Mouse (Mus musculus): Measurements from ENCODE around the gene Galk1. TPM values are rescaled to one million over a fixed set of nuclear protein-coding genes. Genes with fewer than 3 reads are reported as not detected.

Galk1 gene
- polyA plus RNA-seq, 1 experiment from 2014 or later, result 215 TPM

DNA sequence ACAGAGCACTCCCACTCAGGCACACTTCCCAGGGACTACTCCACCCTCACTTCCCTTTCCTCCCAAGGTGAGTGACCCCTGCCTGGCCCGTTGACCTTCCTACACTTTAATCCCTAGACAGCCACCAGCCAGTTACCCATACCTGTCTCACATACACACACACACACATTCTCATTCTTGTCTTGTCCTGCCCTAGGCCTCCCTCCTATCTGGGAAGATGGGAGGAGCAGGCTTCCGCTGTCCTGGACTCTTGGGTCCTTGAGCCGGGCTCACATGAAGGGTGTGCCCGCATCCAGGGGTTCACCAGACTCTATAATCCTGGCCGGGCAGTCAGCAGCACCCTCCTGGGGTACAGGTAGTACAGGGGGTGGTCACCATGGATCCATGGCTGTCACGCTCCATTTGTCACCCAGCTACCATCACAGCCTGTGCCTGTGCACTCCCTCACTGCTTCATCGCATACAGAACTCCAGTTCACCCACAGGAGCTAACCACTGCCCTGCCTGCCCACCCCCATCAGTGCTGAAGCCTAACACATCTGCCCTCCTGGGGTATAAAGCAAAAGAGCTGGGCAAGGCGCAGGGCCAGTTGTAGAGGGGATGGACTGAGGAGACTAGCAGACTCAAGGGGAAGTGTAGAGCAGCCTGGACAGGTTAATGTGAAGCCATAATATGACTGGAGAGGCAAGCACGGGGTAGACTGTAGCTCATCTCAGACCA lies 6.7 kb downstream of the Galk1 start:
- peaks cover 29% of the 10 kb centered on the region for H3K36me3 ChIP-seq
- no peaks in the 10 kb centered on the region for H3K9me3 ChIP-seq
- 0 out of 2 replicates have a peak, but pooled peaks cover 2% of the 10 kb centered on the region for H3K27me3 ChIP-seq
- H3K4me1 ChIP-seq, result peaks cover 17% of the 10 kb centered on the region
- peak overlapping the region; percentile 26; the same call in 1 of the 2 replicates for H3K9ac ChIP-seq
- H3K27ac ChIP-seq, result peak overlapping the region; percentile 79
- WGBS, result 65% methylated on average over 9 of the region's 9 CpGs
- peak overlapping the region; percentile 82 for H3K4me2 ChIP-seq
- H3K4me3 ChIP-seq, result peak overlapping the region; percentile 36
- peak; percentile 1; the same call in 1 of the 2 replicates for ATAC-seq (ENCODE audit: borderline replicate concordance, extremely low read depth, low FRiP score, low TSS enrichment)

DNA sequence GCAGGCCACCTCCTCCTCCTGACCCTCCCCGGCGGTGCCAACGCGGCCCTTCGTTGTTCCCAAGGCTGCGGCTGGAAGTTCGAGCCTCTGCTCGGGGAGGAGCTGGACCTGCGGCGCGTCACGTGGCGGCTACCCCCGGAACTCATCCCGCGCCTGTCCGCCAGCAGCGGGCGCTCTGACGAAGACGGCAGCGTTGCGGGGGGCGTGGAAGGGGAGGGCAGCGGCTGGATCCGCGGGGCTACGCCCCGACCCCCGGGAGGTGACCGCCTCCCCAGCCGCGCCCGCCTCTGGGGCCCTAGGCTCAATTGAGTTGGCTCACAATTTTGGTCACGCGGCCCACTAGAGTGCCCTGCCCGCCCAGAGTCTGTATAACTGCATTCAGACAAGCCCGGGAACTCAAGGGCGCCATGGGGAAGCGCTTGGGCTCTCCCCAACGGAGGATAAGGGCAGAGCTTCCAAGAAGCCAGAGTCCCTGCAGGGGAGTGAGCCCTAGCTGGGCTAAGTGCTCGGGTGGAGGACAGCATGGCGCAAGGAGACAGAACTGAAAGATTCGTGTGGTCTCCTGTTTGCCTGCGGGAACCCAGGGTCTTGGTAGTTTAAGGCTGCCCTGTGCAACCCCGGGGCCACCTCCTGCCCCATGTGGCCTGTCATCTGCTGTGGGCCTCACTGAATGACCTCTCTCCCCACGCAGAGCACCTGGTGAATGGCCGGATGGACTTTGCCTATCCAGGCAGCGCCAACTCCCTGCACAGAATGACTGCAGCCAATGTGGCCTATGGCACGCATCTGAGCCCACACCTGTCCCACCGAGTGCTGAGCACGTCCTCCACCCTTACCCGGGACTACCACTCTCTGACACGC lies 7.4 kb downstream of the Galk1 start:
- H3K36me3 ChIP-seq, result peaks cover 26% of the 10 kb centered on the region
- H3K4me1 ChIP-seq, result peaks cover 14% of the 10 kb centered on the region
- H3K4me3 ChIP-seq, result peak overlapping the region; percentile 36
- ATAC-seq (ENCODE audit: borderline replicate concordance, extremely low read depth, low FRiP score, low TSS enrichment), result peak; percentile 86
- H3K9ac ChIP-seq, result peak overlapping the region; percentile 26
- H3K27me3 ChIP-seq, result peaks cover 9% of the 10 kb centered on the region
- no peaks in the 10 kb centered on the region for H3K9me3 ChIP-seq
- WGBS, result 5% methylated on average over 54 of the region's 54 CpGs
- H3K4me2 ChIP-seq, result peak overlapping the region; percentile 82
- H3K27ac ChIP-seq, result peak overlapping the region; percentile 79

DNA sequence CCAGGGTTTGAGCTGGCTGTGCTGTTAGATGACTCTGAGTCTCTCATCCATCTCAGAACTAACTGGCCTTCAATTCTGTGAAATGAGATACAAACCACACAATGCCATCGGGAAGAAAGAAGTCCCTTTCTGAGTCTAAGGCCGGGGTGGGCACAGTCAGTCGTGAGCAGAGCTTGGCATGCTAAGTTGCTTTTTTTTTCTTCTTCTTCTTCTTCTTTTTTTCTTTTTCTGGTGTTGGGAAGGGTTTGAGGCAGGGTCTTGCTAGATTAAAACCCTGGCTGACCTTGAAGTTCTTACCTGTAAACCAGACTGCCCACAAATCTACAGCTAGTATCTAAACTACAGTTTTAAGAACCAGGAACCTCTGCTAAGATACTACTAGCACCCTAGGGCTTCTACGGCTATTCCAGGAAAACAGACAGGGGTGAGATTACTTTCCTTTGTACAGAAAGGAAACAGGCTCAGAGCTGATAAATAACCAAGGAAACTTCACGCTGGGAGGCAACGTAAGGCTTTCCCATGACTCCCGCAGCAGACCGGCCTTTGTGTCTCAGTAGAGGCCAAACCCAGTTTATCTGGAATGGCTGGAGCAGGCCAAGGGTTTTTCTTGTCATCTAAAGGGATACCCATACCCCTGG lies 8.2 kb downstream of the Galk1 start:
- Histone ChIP-seq H3K4me1 (peaks cover 14% of the 10 kb centered on the region), H3K4me3 (peak overlapping the region; percentile 36), H3K4me2 (peak overlapping the region; percentile 82), H3K9me3 (no peaks in the 10 kb centered on the region), H3K9ac (peak overlapping the region; percentile 26), H3K27me3 (peaks cover 13% of the 10 kb centered on the region), H3K36me3 (peaks cover 20% of the 10 kb centered on the region), H3K27ac (peak overlapping the region; percentile 79)
- no peak for ATAC-seq (ENCODE audit: borderline replicate concordance, extremely low read depth, low FRiP score, low TSS enrichment)
- WGBS, result 33% methylated on average over 8 of the region's 8 CpGs

DNA sequence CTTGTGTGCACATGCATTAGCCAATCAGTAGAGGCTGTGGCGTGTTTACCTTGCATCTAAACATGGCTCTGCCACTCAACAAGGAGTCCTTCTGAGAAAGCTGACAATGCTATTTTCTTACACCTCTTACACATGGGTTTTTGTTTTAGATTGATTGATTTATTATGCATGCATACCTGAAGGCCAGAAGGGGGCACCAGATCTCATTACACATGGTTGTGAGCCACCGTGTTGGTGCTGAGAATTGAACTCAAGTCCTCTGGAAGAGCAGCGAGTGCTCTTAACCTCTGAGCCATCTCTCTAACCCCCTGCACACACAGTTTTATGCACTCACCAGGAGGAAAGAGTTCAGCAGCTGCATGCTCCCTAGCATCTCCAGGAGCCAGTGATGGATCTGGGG lies 9.6 kb downstream of the Galk1 start:
- peaks cover 13% of the 10 kb centered on the region for H3K27me3 ChIP-seq
- ATAC-seq (ENCODE audit: borderline replicate concordance, extremely low read depth, low FRiP score, low TSS enrichment), result no peak
- no peak overlapping the region for H3K27ac ChIP-seq
- WGBS, result 79% methylated on average over 3 of the region's 3 CpGs
- no peak overlapping the region for H3K4me3 ChIP-seq
- H3K4me1 ChIP-seq, result peaks cover 14% of the 10 kb centered on the region
- H3K36me3 ChIP-seq, result peaks cover 11% of the 10 kb centered on the region; the same call in 1 of the 2 replicates
- H3K4me2 ChIP-seq, result no peak overlapping the region
- H3K9ac ChIP-seq, result no peak overlapping the region
- no peaks in the 10 kb centered on the region for H3K9me3 ChIP-seq

DNA sequence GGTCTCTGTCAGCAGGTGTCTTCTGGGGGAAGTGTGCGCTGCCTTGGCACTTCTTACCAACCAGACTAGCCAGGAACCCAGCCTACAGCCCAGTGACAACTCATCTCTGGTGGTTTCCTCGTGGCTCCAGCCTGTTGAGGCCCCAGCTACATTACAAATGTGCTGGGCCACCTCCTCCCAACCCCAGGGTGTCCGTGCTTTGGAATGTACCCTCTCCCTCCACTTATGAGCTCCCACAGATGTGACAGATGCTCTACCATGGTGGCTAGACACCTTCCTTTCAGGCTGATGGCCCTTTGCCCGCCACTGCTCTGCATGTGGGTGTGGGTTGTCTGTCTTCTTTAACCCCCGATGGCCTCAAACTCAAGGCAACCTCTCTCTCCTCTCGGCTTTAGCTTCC lies 10.8 kb downstream of the Galk1 start:
- Histone ChIP-seq H3K36me3 (0 out of 2 replicates have a peak, but pooled peaks cover 2% of the 10 kb centered on the region), H3K27ac (no peak overlapping the region), H3K27me3 (peaks cover 13% of the 10 kb centered on the region), H3K4me3 (no peak overlapping the region), H3K9me3 (no peaks in the 10 kb centered on the region), H3K9ac (no peak overlapping the region), H3K4me1 (peaks cover 14% of the 10 kb centered on the region), H3K4me2 (no peak overlapping the region)
- 52% methylated on average over 6 of the region's 6 CpGs for WGBS
- no peak for ATAC-seq (ENCODE audit: borderline replicate concordance, extremely low read depth, low FRiP score, low TSS enrichment)

DNA sequence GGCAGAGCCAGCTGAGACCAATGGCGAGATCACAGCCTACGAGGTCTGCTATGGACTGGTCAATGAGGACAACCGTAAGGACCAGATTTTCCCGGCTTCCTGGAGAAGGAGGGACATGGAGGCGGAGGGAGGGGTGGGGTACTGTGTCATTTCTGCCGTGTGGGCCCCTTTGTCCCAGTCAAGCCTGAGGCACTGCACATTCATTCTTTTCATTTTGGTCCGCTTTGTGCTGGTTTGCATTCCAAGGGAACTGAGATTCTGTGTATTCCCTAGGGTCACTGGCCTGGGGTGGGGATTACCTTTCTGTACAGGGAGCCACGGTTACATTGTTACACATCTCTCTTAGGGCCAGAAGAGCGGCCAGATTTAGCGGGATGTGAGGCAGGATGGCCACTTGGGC lies 11.9 kb downstream of the Galk1 start:
- no peaks in the 10 kb centered on the region for H3K36me3 ChIP-seq
- peaks cover 11% of the 10 kb centered on the region for H3K4me1 ChIP-seq
- peaks cover 13% of the 10 kb centered on the region for H3K27me3 ChIP-seq
- H3K4me3 ChIP-seq, result no peak overlapping the region
- no peaks in the 10 kb centered on the region for H3K9me3 ChIP-seq
- H3K9ac ChIP-seq, result no peak overlapping the region
- ATAC-seq (ENCODE audit: borderline replicate concordance, extremely low read depth, low FRiP score, low TSS enrichment), result no peak
- H3K4me2 ChIP-seq, result no peak overlapping the region
- WGBS, result 49% methylated on average over 10 of the region's 10 CpGs
- H3K27ac ChIP-seq, result no peak overlapping the region

DNA sequence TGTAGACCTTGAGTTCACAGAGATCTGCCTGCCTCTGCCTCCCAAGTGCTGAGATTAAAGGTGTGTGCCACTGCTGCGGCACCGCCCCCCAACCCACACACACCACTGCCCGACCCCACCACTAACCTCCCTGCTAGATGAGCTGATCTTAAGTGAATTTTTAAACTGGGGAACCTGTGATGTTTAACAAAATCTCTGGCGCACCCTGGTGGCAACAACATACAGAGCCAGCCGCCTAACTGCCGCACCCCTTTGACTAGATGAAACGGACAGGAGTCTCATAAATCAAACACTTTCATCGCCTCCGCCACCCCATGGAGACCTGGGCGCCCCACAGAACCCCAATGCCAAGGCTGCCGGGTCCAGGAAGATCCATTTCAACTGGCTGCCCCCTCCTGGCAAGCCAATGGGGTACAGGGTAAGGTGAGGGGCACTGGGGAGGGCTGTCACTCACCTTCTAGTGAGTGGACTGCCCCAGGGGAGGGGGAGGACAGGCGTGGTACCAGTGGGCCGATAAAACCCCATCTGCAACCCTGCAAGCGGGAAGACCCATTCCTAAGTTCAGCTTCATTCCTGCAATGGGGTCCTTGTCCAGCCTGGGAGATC lies 12.9 kb downstream of the Galk1 start:
- WGBS, result 11% methylated on average over 14 of the region's 14 CpGs
- H3K27me3 ChIP-seq, result peaks cover 13% of the 10 kb centered on the region
- no peak overlapping the region for H3K27ac ChIP-seq
- H3K9ac ChIP-seq, result no peak overlapping the region
- H3K4me2 ChIP-seq, result no peak overlapping the region
- no peaks in the 10 kb centered on the region for H3K36me3 ChIP-seq
- peaks cover 4% of the 10 kb centered on the region for H3K4me1 ChIP-seq
- no peak overlapping the region for H3K4me3 ChIP-seq
- no peaks in the 10 kb centered on the region for H3K9me3 ChIP-seq
- ATAC-seq (ENCODE audit: borderline replicate concordance, extremely low read depth, low FRiP score, low TSS enrichment), result no peak

DNA sequence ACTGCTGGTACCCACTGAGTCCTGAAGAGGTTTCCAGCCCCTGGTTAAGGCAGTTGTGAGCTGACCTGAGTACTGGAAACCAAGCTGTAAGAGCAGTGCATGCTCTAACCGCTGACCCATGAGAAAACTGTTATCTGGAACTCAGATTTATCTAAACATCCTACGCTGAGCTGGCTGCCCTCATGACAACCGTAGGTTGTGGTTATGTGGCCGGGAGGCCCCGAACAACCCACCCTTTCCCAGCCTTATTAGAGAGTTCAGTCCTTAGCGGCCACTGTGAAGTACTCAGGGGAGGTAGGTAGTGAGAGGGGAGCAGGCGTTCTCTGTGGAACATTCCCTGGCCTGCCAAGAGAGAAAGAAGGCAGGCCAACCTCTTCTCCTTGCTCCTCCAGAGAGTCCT lies 13.5 kb downstream of the Galk1 start:
- WGBS, result 43% methylated on average over 7 of the region's 7 CpGs
- Histone ChIP-seq H3K27ac (no peak overlapping the region), H3K4me3 (no peak overlapping the region), H3K27me3 (peaks cover 13% of the 10 kb centered on the region), H3K36me3 (no peaks in the 10 kb centered on the region), H3K4me1 (no peaks in the 10 kb centered on the region; the same call in 1 of the 2 replicates), H3K4me2 (no peak overlapping the region), H3K9me3 (no peaks in the 10 kb centered on the region), H3K9ac (no peak overlapping the region)
- no peak for ATAC-seq (ENCODE audit: borderline replicate concordance, extremely low read depth, low FRiP score, low TSS enrichment)

DNA sequence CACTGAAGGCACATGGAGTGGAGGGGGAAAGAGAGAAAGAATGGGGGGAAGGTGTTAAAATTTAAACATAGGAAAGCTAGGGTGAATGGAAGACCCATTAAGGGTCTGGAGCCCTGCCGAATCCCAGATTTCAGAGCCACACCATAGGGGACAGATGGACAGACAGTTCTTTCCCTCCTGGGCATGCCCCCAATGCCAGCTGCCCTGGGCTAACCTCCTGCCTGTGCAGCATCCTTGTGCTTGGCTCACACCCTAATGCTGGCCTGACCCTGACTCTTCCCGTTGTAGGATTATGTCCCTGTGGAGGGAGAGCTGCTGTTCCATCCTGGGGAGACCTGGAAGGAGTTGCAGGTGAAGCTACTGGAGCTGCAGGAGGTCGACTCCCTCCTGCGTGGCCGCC lies 14.9 kb downstream of the Galk1 start:
- Histone ChIP-seq H3K27ac (no peak overlapping the region), H3K4me1 (no peaks in the 10 kb centered on the region; the same call in 1 of the 2 replicates), H3K36me3 (no peaks in the 10 kb centered on the region), H3K9me3 (no peaks in the 10 kb centered on the region), H3K9ac (no peak overlapping the region), H3K27me3 (peaks cover 13% of the 10 kb centered on the region), H3K4me3 (no peak overlapping the region), H3K4me2 (no peak overlapping the region)
- WGBS, result 66% methylated on average over 5 of the region's 5 CpGs
- no peak for ATAC-seq (ENCODE audit: borderline replicate concordance, extremely low read depth, low FRiP score, low TSS enrichment)

DNA sequence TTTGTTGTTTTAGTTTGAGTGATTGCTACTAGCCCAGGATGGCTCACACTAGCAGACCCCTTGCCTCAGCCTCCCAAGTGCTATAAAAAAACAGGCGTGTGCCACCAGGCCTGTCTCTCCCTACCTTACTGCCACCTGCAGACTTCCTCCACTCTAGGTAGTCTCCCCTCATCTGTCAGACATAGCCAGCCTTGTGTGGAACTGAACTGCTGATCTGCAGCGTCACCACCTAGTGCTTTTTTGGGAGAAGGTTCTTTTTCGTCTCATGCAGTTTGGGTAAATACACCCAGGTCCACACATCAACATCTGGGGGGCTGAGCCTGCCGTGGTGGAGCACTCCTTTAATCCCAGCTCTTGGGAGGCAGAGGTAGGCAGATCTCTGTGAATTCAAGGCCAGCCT lies 15.5 kb downstream of the Galk1 start:
- H3K27me3 ChIP-seq, result peaks cover 13% of the 10 kb centered on the region
- no peak overlapping the region for H3K4me2 ChIP-seq
- no peak overlapping the region for H3K27ac ChIP-seq
- no peaks in the 10 kb centered on the region for H3K36me3 ChIP-seq
- H3K4me3 ChIP-seq, result no peak overlapping the region
- no peaks in the 10 kb centered on the region; the same call in 1 of the 2 replicates for H3K4me1 ChIP-seq
- no peak overlapping the region for H3K9ac ChIP-seq
- no peaks in the 10 kb centered on the region for H3K9me3 ChIP-seq
- WGBS, result 69% methylated on average over 4 of the region's 4 CpGs
- ATAC-seq (ENCODE audit: borderline replicate concordance, extremely low read depth, low FRiP score, low TSS enrichment), result no peak

DNA sequence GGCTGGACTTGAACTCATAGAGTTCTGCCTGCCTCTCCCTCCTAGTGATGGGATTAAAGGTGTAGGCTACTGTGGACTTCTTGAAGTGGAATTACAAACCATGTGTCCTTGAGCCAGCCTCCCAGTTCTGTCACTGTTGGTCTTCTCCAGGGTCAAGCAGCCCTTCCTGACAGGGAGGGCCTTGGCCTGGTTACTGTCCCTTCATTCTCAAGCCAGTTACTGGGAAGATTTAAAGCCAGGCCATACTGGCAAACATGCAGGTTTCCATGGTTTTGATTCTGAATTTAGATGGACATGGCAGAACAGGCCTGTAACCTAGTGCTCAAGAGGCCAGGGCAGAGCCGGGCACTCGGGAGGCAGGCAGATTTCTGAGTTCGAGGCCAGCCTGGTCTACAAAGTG lies 17.3 kb downstream of the Galk1 start:
- H3K4me3 ChIP-seq, result no peak overlapping the region
- peaks cover 7% of the 10 kb centered on the region for H3K27me3 ChIP-seq
- H3K4me2 ChIP-seq, result no peak overlapping the region
- no peaks in the 10 kb centered on the region for H3K36me3 ChIP-seq
- no peak overlapping the region for H3K27ac ChIP-seq
- 82% methylated on average over 3 of the region's 3 CpGs for WGBS
- no peaks in the 10 kb centered on the region for H3K9me3 ChIP-seq
- no peaks in the 10 kb centered on the region; the same call in 1 of the 2 replicates for H3K4me1 ChIP-seq
- no peak overlapping the region for H3K9ac ChIP-seq
- no peak for ATAC-seq (ENCODE audit: borderline replicate concordance, extremely low read depth, low FRiP score, low TSS enrichment)

Data from lung, embryonic 15.5 days (tissue).